Mouse (Mus musculus) spleen, adult 2 months (tissue): ENCODE measurements around the gene Selenof. TPM values are rescaled to one million over a fixed set of nuclear protein-coding genes. Genes with fewer than 3 reads are reported as not detected.

Experiments
- DNase-seq, 2 experiments: peaks; one replicate each; pipeline versions ENCODE4 v3.0.0 to v3.0.0-alpha.2; 2012 to 2021; ENCODE audit warnings: low spot score in 2 of 2, low read depth in 1 of 2
- H3K27ac ChIP-seq: fragments of 200-500 bp; 2 replicates; pipeline ENCODE4 v1.5.1; 2012; ENCODE audit warnings: low read length, inconsistent platforms; ENCODE audit not compliant: insufficient read depth
- H3K27me3 ChIP-seq: fragments of 200-500 bp; 2 replicates; pipeline ENCODE4 v1.6.1; 2012; ENCODE audit warnings: mild to moderate bottlenecking, moderate library complexity, low read length, inconsistent platforms; ENCODE audit not compliant: control insufficient read depth, insufficient read depth
- H3K36me3 ChIP-seq: fragments of 200-500 bp; 2 replicates; pipeline ENCODE4 v1.6.1; 2012; ENCODE audit warnings: mild to moderate bottlenecking, low read length, inconsistent platforms; ENCODE audit not compliant: control insufficient read depth, insufficient read depth
- H3K4me1 ChIP-seq: fragments of 200-500 bp; 2 replicates; pipeline ENCODE4 v1.6.1; 2011; ENCODE audit warnings: inconsistent platforms; ENCODE audit not compliant: control insufficient read depth, insufficient read depth, insufficient read length
- H3K4me3 ChIP-seq: fragments of 200-500 bp; 2 replicates; pipeline ENCODE4 v1.5.1; 2011; ENCODE audit warnings: mild to moderate bottlenecking, inconsistent platforms; ENCODE audit not compliant: insufficient read depth, insufficient read length; ENCODE audit errors: extremely low read depth
- CTCF ChIP-seq: fragments of 200-500 bp; IDR thresholded peaks from 2 replicates; pipeline ENCODE4 v1.5.1; 2011; ENCODE audit warnings: mild to moderate bottlenecking, inconsistent platforms; ENCODE audit not compliant: insufficient read depth, insufficient read length, insufficient replicate concordance; ENCODE audit errors: extremely low read depth
- POLR2A ChIP-seq: fragments of 200-500 bp; IDR thresholded peaks from 2 replicates; pipeline ENCODE4 v1.6.1; 2011; ENCODE audit warnings: low read depth, low read length, inconsistent platforms
- WGBS: fragments of 180-500 bp; shearing (Covaris S2); methylation state at CpG from one replicate; pipeline ENCODE4 v1.1.7; 2018; 5-methylcytosine and 5-hydroxymethylcytosine counted together
- polyA plus RNA-seq: library from polyadenylated mRNA; depleted of rRNA; stranded (reverse); fragments of >200 nt; gene quantifications from 2 replicates; pipeline ENCODE4 v1.2.3, GENCODE M21; 2012; rRNA removed

Gene Selenof
- polyA plus RNA-seq, 1 experiment, result 115 TPM

- TF ChIP-seq POLR2A (no peak), CTCF (no peak)
- Histone ChIP-seq H3K36me3 (no peaks in the 10 kb centered on the region), H3K4me3 (no peak overlapping the region), H3K27ac (no peak overlapping the region), H3K4me1 (no peaks in the 10 kb centered on the region), H3K27me3 (no peaks in the 10 kb centered on the region)
- WGBS, result 90% methylated on average over 5 of the region's 5 CpGs
- DNase-seq, result no peak
These were observed 65.1 kb downstream of the Selenof start for GRCm38 (mm10) chr3:144635236-144635635.

GRCm38 (mm10) chr3:144638110-144638509 is 68.0 kb downstream of the Selenof start:
- DNase-seq, result no peak
- TF ChIP-seq POLR2A (no peak), CTCF (no peak)
- H3K4me3 ChIP-seq, result no peak overlapping the region
- 86% methylated on average over 4 of the region's 4 CpGs for WGBS
- H3K36me3 ChIP-seq, result no peaks in the 10 kb centered on the region
- H3K27me3 ChIP-seq, result no peaks in the 10 kb centered on the region
- H3K4me1 ChIP-seq, result no peaks in the 10 kb centered on the region
- H3K27ac ChIP-seq, result no peak overlapping the region

GRCm38 (mm10) chr3:144639387-144639786 is 69.3 kb downstream of the Selenof start:
- no peaks in the 10 kb centered on the region for H3K4me1 ChIP-seq
- H3K36me3 ChIP-seq, result no peaks in the 10 kb centered on the region
- H3K27me3 ChIP-seq, result no peaks in the 10 kb centered on the region
- WGBS, result 83% methylated on average over 3 of the region's 3 CpGs
- TF ChIP-seq POLR2A, result no peak
- no peak for TF ChIP-seq CTCF
- no peak overlapping the region for H3K27ac ChIP-seq
- H3K4me3 ChIP-seq, result no peak overlapping the region
- DNase-seq, result no peak

GRCm38 (mm10) chr3:144640033-144640432 is 69.9 kb downstream of the Selenof start:
- TF ChIP-seq CTCF, result no peak
- TF ChIP-seq POLR2A, result no peak
- Histone ChIP-seq H3K4me3 (no peak overlapping the region), H3K36me3 (no peaks in the 10 kb centered on the region), H3K27ac (no peak overlapping the region), H3K27me3 (no peaks in the 10 kb centered on the region), H3K4me1 (no peaks in the 10 kb centered on the region)
- no peak for DNase-seq

- H3K4me1 ChIP-seq, result no peaks in the 10 kb centered on the region
- TF ChIP-seq CTCF (no peak), POLR2A (no peak)
- H3K4me3 ChIP-seq, result no peak overlapping the region
- H3K36me3 ChIP-seq, result no peaks in the 10 kb centered on the region
- 91% methylated on average over 4 of the region's 4 CpGs for WGBS
- DNase-seq, result no peak
- no peak overlapping the region for H3K27ac ChIP-seq
- no peaks in the 10 kb centered on the region for H3K27me3 ChIP-seq
These were observed 72.0 kb downstream of the Selenof start for GRCm38 (mm10) chr3:144642141-144642540.

GRCm38 (mm10) chr3:144643301-144643871 is 73.3 kb downstream of the Selenof start:
- no peaks in the 10 kb centered on the region for H3K27me3 ChIP-seq
- no peak overlapping the region for H3K27ac ChIP-seq
- H3K4me1 ChIP-seq, result no peaks in the 10 kb centered on the region
- no peaks in the 10 kb centered on the region for H3K36me3 ChIP-seq
- DNase-seq, result no peak
- 23% methylated on average over 2 of the region's 2 CpGs for WGBS
- TF ChIP-seq POLR2A (no peak), CTCF (no peak)
- no peak overlapping the region for H3K4me3 ChIP-seq

- no peak overlapping the region for H3K27ac ChIP-seq
- 89% methylated on average over 5 of the region's 5 CpGs for WGBS
These were observed 74.1 kb downstream of the Selenof start for GRCm38 (mm10) chr3:144644202-144644601.

More at GRCm38 (mm10) chr3:144644202-144644601, 74.1 kb downstream of the Selenof start:
- Histone ChIP-seq H3K27me3 (no peaks in the 10 kb centered on the region), H3K4me3 (no peak overlapping the region), H3K4me1 (no peaks in the 10 kb centered on the region), H3K36me3 (no peaks in the 10 kb centered on the region)
- DNase-seq, result no peak
- TF ChIP-seq POLR2A (no peak), CTCF (no peak)

Other genes with a start within 250 kb of the Selenof start
- gene Hs2st1, start 123 bp upstream of the Selenof start, polyA plus RNA-seq, result 1.5 and 2.0 TPM in 2 replicates
- gene Sh3glb1, start 150.0 kb downstream of the Selenof start, polyA plus RNA-seq, result 19.3 and 22.1 TPM in 2 replicates
- gene Clca3a1, start 190.7 kb downstream of the Selenof start, polyA plus RNA-seq, result 22.9 and 24.2 TPM in 2 replicates
- 0.39 and 0.50 TPM in 2 replicates for gene Clca3a2, start 249.2 kb downstream of the Selenof start, polyA plus RNA-seq